Mouse (Mus musculus) ES-E14 (cell line): ENCODE data around the gene Scaf11. TPM values are rescaled to one million over a fixed set of nuclear protein-coding genes. Genes with fewer than 3 reads are reported as not detected.
"Not testable (repeated sequence)": the region's sequence is repeated elsewhere in the genome, so short reads cannot be mapped to it uniquely, and the experiment has no call there.

Source experiments
- DNase-seq: peaks from one replicate; pipeline ENCODE4 v3.0.0-alpha.2; 2013; ENCODE audit warnings: low read depth, low spot score
- H3K27ac ChIP-seq: 2 replicates; pipeline ENCODE4 v1.5.1; 2012; ENCODE audit warnings: low read depth, mild to moderate bottlenecking, low read length, moderate library complexity, mixed read lengths; ENCODE audit not compliant: poor library complexity, insufficient read depth, severe bottlenecking
- H3K36me3 ChIP-seq: 2 replicates; pipeline ENCODE4 v1.6.1; 2012; ENCODE audit warnings: mild to moderate bottlenecking, low read length, moderate library complexity, mixed read lengths; ENCODE audit not compliant: control insufficient read depth, poor library complexity, insufficient read depth, severe bottlenecking
- H3K4me1 ChIP-seq, 2 experiments: fragments of 150-350 bp in 1 of 2; sonication (generic) in 1 of 2; 2 replicates each; pipeline ENCODE4 v1.6.1; 2012; ENCODE audit warnings: low read length in 2 of 2, mild to moderate bottlenecking in 1 of 2, mixed read lengths in 1 of 2; ENCODE audit not compliant: control insufficient read depth in 2 of 2, insufficient read depth in 2 of 2, poor library complexity in 1 of 2
- H3K4me3 ChIP-seq, 2 experiments: fragments of 150-350 bp in 1 of 2; sonication (generic) in 1 of 2; 2 replicates each; pipeline ENCODE4 v1.5.1; 2012; ENCODE audit warnings: low read length in 2 of 2, low read depth in 1 of 2, mild to moderate bottlenecking in 1 of 2, mixed read lengths in 1 of 2; ENCODE audit not compliant: insufficient read depth in 1 of 2, poor library complexity in 1 of 2, severe bottlenecking in 1 of 2
- H3K9ac ChIP-seq: 2 replicates; pipeline ENCODE4 v1.6.1; 2012; ENCODE audit warnings: low read depth, mild to moderate bottlenecking, low read length, mixed read lengths; ENCODE audit not compliant: poor library complexity, insufficient read depth, severe bottlenecking
- H3K9me3 ChIP-seq: fragments of 150-350 bp; sonication (generic); 2 replicates; pipeline ENCODE4 v1.6.1; 2012; ENCODE audit warnings: low read depth, mild to moderate bottlenecking, low read length; ENCODE audit not compliant: control insufficient read depth, insufficient read depth
- CHD2 ChIP-seq: IDR thresholded peaks from 2 replicates; pipeline ENCODE4 v1.6.1; 2014; ENCODE audit warnings: mild to moderate bottlenecking, low read depth, low read length, inconsistent platforms
- HCFC1 ChIP-seq: IDR thresholded peaks from 2 replicates; pipeline ENCODE4 v1.6.1; 2012; ENCODE audit warnings: low read length, inconsistent platforms, borderline replicate concordance; ENCODE audit not compliant: insufficient read depth
- MAFK ChIP-seq: IDR thresholded peaks from 2 replicates; pipeline ENCODE4 v1.6.1; 2014; ENCODE audit warnings: mild to moderate bottlenecking, low read depth, low read length, inconsistent platforms; ENCODE audit not compliant: insufficient read depth
- ZC3H11A ChIP-seq: IDR thresholded peaks from 2 replicates; pipeline ENCODE4 v1.6.1; 2012; ENCODE audit warnings: low read depth, mild to moderate bottlenecking, inconsistent platforms, low read length, borderline replicate concordance
- ZNF384 ChIP-seq: IDR thresholded peaks from 2 replicates; pipeline ENCODE4 v1.6.1; 2012; ENCODE audit warnings: low read depth, low read length, inconsistent platforms
- in situ Hi-C, 2 experiments: fragments of 600-800 bp; cut with MboI; formaldehyde crosslinking; loops; one replicate each; pipeline ENCODE4 v1.15.1; 2025; ENCODE audit warnings: low sequenced_read_pairs in 2 of 2, inconsistent platforms in 1 of 2; ENCODE audit not compliant: unreplicated experiment in 2 of 2
- total RNA-seq: library from RNA; depleted of rRNA; stranded (reverse); fragments of 300-350 nt; gene quantifications from 2 replicates; pipeline ENCODE4 v1.2.3, GENCODE M21; 2012

Scaf11 gene
- total RNA-seq, 1 experiment, result 92.7 TPM

GRCm38 (mm10) chr15:96493573-96493972, 32.9 kb upstream of the Scaf11 start:
- peaks cover 6 to 11% of the 10 kb centered on the region in 2 experiments for H3K4me1 ChIP-seq
- H3K27ac ChIP-seq, result peak overlapping the region; percentile 68
- TF ChIP-seq ZC3H11A (no peak), MAFK (no peak), CHD2 (no peak), ZNF384 (no peak), HCFC1 (no peak)

GRCm38 (mm10) chr15:96492919-96493318, 32.3 kb upstream of the Scaf11 start:
- Histone ChIP-seq H3K27ac (peak overlapping the region; percentile 66; the same call in 1 of the 2 replicates), H3K4me1 (peaks cover 6 to 11% of the 10 kb centered on the region in 2 experiments)
- H3K9ac ChIP-seq, H3K4me3 ChIP-seq, H3K9me3 ChIP-seq, in situ Hi-C loops, DNase-seq, H3K36me3 ChIP-seq: not testable (repeated sequence)

More at GRCm38 (mm10) chr15:96493573-96493972, 32.9 kb upstream of the Scaf11 start:
- no peak overlapping the region for H3K4me3 ChIP-seq
- in situ Hi-C loops, result no loop called here
- H3K36me3 ChIP-seq, result no peaks in the 10 kb centered on the region
- peak; percentile 54 for DNase-seq
- no peaks in the 10 kb centered on the region; the same call in 1 of the 2 replicates for H3K9me3 ChIP-seq
- no peak overlapping the region for H3K9ac ChIP-seq

- no peak for TF ChIP-seq MAFK
- no peak for TF ChIP-seq ZNF384
- no peak for TF ChIP-seq ZC3H11A
- TF ChIP-seq CHD2, result no peak
- no peak for TF ChIP-seq HCFC1
- peak overlapping the region; percentile 74; the same call in 1 of the 2 replicates for H3K27ac ChIP-seq
- H3K9ac ChIP-seq, result no peak overlapping the region
- in situ Hi-C loops, result no loop called here
- H3K4me1 ChIP-seq, result peaks cover 6 to 16% of the 10 kb centered on the region in 2 experiments
- H3K4me3 ChIP-seq, result peak overlapping the region in 1 of 2 experiments; percentile 31; a peak in 2 of 4 replicates
- no peak for DNase-seq
- H3K36me3 ChIP-seq, result no peaks in the 10 kb centered on the region
- no peaks in the 10 kb centered on the region; the same call in 1 of the 2 replicates for H3K9me3 ChIP-seq
These were observed 31.4 kb upstream of the Scaf11 start for GRCm38 (mm10) chr15:96491861-96492641.

GRCm38 (mm10) chr15:96491421-96491820, 30.8 kb upstream of the Scaf11 start:
- H3K4me1 ChIP-seq, result peaks cover 6 to 17% of the 10 kb centered on the region in 2 experiments
- H3K36me3 ChIP-seq, result no peaks in the 10 kb centered on the region
- no peak overlapping the region for H3K9ac ChIP-seq
- peak overlapping the region; percentile 61 for H3K27ac ChIP-seq
- no peak for DNase-seq
- in situ Hi-C loops, result no loop called here
- no peaks in the 10 kb centered on the region; the same call in 1 of the 2 replicates for H3K9me3 ChIP-seq
- H3K4me3 ChIP-seq, result peak overlapping the region in 1 of 2 experiments; percentile 31; a peak in 2 of 4 replicates
- no peak for TF ChIP-seq CHD2
- no peak for TF ChIP-seq HCFC1
- TF ChIP-seq ZNF384, result no peak
- no peak for TF ChIP-seq MAFK
- no peak for TF ChIP-seq ZC3H11A
